Mouse (Mus musculus): ENCODE results near the gene Kpna6. TPM values are rescaled to one million over a fixed set of nuclear protein-coding genes. Genes with fewer than 3 reads are reported as not detected.
A peak's percentile ranks its signal among the peaks of the same experiment; 100 is the strongest.

The Kpna6 gene
- polyA plus RNA-seq, 1 experiment from 2014 or later = 16.3 TPM

- Histone ChIP-seq H3K27ac (replicated peaks) (no peak overlapping the region), H3K9ac (replicated peaks) (no peak overlapping the region), H3K27me3 (no peaks in the 10 kb centered on the region), H3K36me3 (peaks cover 94% of the 10 kb centered on the region), H3K4me1 (no peaks in the 10 kb centered on the region), H3K4me3 (no peak overlapping the region), H3K9me3 (no peaks in the 10 kb centered on the region), H3K4me2 (replicated peaks) (no peak overlapping the region)
- ATAC-seq (ENCODE audit: low FRiP score, low read depth) = no peak
- WGBS = 95% methylated on average over 6 of the region's 6 CpGs
Observed at GRCm38 (mm10) chr4:129684531-129684930, 12.0 kb upstream of the Kpna6 start.

GRCm38 (mm10) chr4:129683901-129684493 lies 11.4 kb upstream of the Kpna6 start:
- Histone ChIP-seq H3K4me1 (no peaks in the 10 kb centered on the region), H3K4me2 (replicated peaks) (no peak overlapping the region), H3K9me3 (no peaks in the 10 kb centered on the region), H3K27ac (replicated peaks) (no peak overlapping the region), H3K27me3 (no peaks in the 10 kb centered on the region), H3K36me3 (peaks cover 93% of the 10 kb centered on the region), H3K4me3 (no peak overlapping the region), H3K9ac (replicated peaks) (no peak overlapping the region)
- WGBS = 93% methylated on average over 11 of the region's 11 CpGs
- no peak for ATAC-seq (ENCODE audit: low FRiP score, low read depth)

- H3K27me3 ChIP-seq = no peaks in the 10 kb centered on the region
- no peak overlapping the region for H3K9ac ChIP-seq (replicated peaks)
- H3K4me3 ChIP-seq = no peak overlapping the region
- WGBS = 96% methylated on average over 11 of the region's 11 CpGs
- peaks cover 95% of the 10 kb centered on the region for H3K36me3 ChIP-seq
- H3K4me2 ChIP-seq (replicated peaks) = no peak overlapping the region
- no peaks in the 10 kb centered on the region for H3K9me3 ChIP-seq
- no peaks in the 10 kb centered on the region for H3K4me1 ChIP-seq
- H3K27ac ChIP-seq (replicated peaks) = no peak overlapping the region
- no peak for ATAC-seq (ENCODE audit: low FRiP score, low read depth)
Observed at GRCm38 (mm10) chr4:129681837-129682236, 9.3 kb upstream of the Kpna6 start.

GRCm38 (mm10) chr4:129672878-129673449 lies 397 bp upstream of the Kpna6 start:
- 11% methylated on average over 10 of the region's 10 CpGs for WGBS
- Histone ChIP-seq H3K4me3 (peak overlapping the region; percentile 75), H3K4me1 (peaks cover 17% of the 10 kb centered on the region), H3K9ac (replicated peaks) (peak overlapping the region; percentile 88), H3K9me3 (no peaks in the 10 kb centered on the region), H3K27me3 (no peaks in the 10 kb centered on the region), H3K36me3 (peaks cover 31% of the 10 kb centered on the region), H3K4me2 (replicated peaks) (peak overlapping the region; percentile 97), H3K27ac (replicated peaks) (peak overlapping the region; percentile 93)
- ATAC-seq (ENCODE audit: low FRiP score, low read depth) = no peak

- 7% methylated on average over 12 of the region's 12 CpGs for WGBS
- ATAC-seq (ENCODE audit: low FRiP score, low read depth) = no peak
- H3K9me3 ChIP-seq = no peaks in the 10 kb centered on the region
Observed at GRCm38 (mm10) chr4:129671491-129672082, 980 bp downstream of the Kpna6 start.

GRCm38 (mm10) chr4:129662255-129662813 lies 10.2 kb downstream of the Kpna6 start:
- Histone ChIP-seq H3K9me3 (no peaks in the 10 kb centered on the region), H3K4me2 (replicated peaks) (no peak overlapping the region), H3K4me3 (no peak overlapping the region), H3K27me3 (no peaks in the 10 kb centered on the region), H3K27ac (replicated peaks) (no peak overlapping the region), H3K4me1 (no peaks in the 10 kb centered on the region), H3K9ac (replicated peaks) (no peak overlapping the region), H3K36me3 (peaks cover 40% of the 10 kb centered on the region)
- ATAC-seq (ENCODE audit: low FRiP score, low read depth) = no peak
- WGBS = 86% methylated on average over 3 of the region's 3 CpGs

More at GRCm38 (mm10) chr4:129671491-129672082, 980 bp downstream of the Kpna6 start:
- Histone ChIP-seq H3K9ac (replicated peaks) (peak overlapping the region; percentile 88), H3K27ac (replicated peaks) (peak overlapping the region; percentile 93), H3K4me3 (peak overlapping the region; percentile 75), H3K36me3 (peaks cover 18% of the 10 kb centered on the region), H3K27me3 (no peaks in the 10 kb centered on the region), H3K4me1 (peaks cover 17% of the 10 kb centered on the region), H3K4me2 (replicated peaks) (peak overlapping the region; percentile 97)

- no peak overlapping the region for H3K27ac ChIP-seq (replicated peaks)
- H3K27me3 ChIP-seq = no peaks in the 10 kb centered on the region
- no peak overlapping the region for H3K4me3 ChIP-seq
- 92% methylated on average over 3 of the region's 3 CpGs for WGBS
- ATAC-seq (ENCODE audit: low FRiP score, low read depth) = no peak
- no peak overlapping the region for H3K4me2 ChIP-seq (replicated peaks)
- H3K9me3 ChIP-seq = no peaks in the 10 kb centered on the region
- H3K9ac ChIP-seq (replicated peaks) = no peak overlapping the region
- H3K4me1 ChIP-seq = no peaks in the 10 kb centered on the region
- H3K36me3 ChIP-seq = peaks cover 47% of the 10 kb centered on the region
Observed at GRCm38 (mm10) chr4:129661584-129661983, 11.0 kb downstream of the Kpna6 start.

GRCm38 (mm10) chr4:129654770-129655169 lies 17.8 kb downstream of the Kpna6 start:
- H3K9ac ChIP-seq (replicated peaks) = no peak overlapping the region
- 93% methylated on average over 14 of the region's 14 CpGs for WGBS
- H3K4me1 ChIP-seq = no peaks in the 10 kb centered on the region
- peaks cover 90% of the 10 kb centered on the region for H3K36me3 ChIP-seq
- no peak overlapping the region for H3K4me3 ChIP-seq
- H3K4me2 ChIP-seq (replicated peaks) = no peak overlapping the region
- no peak for ATAC-seq (ENCODE audit: low FRiP score, low read depth)
- H3K9me3 ChIP-seq = no peaks in the 10 kb centered on the region
- H3K27ac ChIP-seq (replicated peaks) = no peak overlapping the region
- no peaks in the 10 kb centered on the region for H3K27me3 ChIP-seq

GRCm38 (mm10) chr4:129650359-129650758 lies 22.2 kb downstream of the Kpna6 start:
- 93% methylated on average over 8 of the region's 8 CpGs for WGBS
- no peak overlapping the region for H3K4me2 ChIP-seq (replicated peaks)
- H3K9me3 ChIP-seq = no peaks in the 10 kb centered on the region
- peaks cover 93% of the 10 kb centered on the region for H3K36me3 ChIP-seq
- ATAC-seq (ENCODE audit: low FRiP score, low read depth) = no peak
- H3K4me1 ChIP-seq = no peaks in the 10 kb centered on the region
- no peak overlapping the region for H3K4me3 ChIP-seq
- H3K9ac ChIP-seq (replicated peaks) = no peak overlapping the region
- no peaks in the 10 kb centered on the region for H3K27me3 ChIP-seq
- H3K27ac ChIP-seq (replicated peaks) = no peak overlapping the region

GRCm38 (mm10) chr4:129648656-129649055 lies 23.9 kb downstream of the Kpna6 start:
- Histone ChIP-seq H3K4me3 (no peak overlapping the region), H3K36me3 (peaks cover 86% of the 10 kb centered on the region), H3K27me3 (no peaks in the 10 kb centered on the region), H3K4me2 (replicated peaks) (no peak overlapping the region), H3K27ac (replicated peaks) (no peak overlapping the region), H3K4me1 (no peaks in the 10 kb centered on the region), H3K9ac (replicated peaks) (no peak overlapping the region), H3K9me3 (no peaks in the 10 kb centered on the region)
- 90% methylated on average over 1 of the region's 1 CpGs for WGBS
- no peak for ATAC-seq (ENCODE audit: low FRiP score, low read depth)

GRCm38 (mm10) chr4:129645204-129645603 lies 27.4 kb downstream of the Kpna6 start:
- H3K4me1 ChIP-seq = peaks cover 5% of the 10 kb centered on the region; the same call in 1 of the 2 replicates
- no peaks in the 10 kb centered on the region for H3K9me3 ChIP-seq
- H3K9ac ChIP-seq (replicated peaks) = no peak overlapping the region
- WGBS = 93% methylated on average over 6 of the region's 6 CpGs
- no peak overlapping the region for H3K27ac ChIP-seq (replicated peaks)
- ATAC-seq (ENCODE audit: low FRiP score, low read depth) = no peak
- no peak overlapping the region for H3K4me3 ChIP-seq
- H3K27me3 ChIP-seq = no peaks in the 10 kb centered on the region
- no peak overlapping the region for H3K4me2 ChIP-seq (replicated peaks)
- peaks cover 58% of the 10 kb centered on the region for H3K36me3 ChIP-seq

- Histone ChIP-seq H3K4me2 (replicated peaks) (0 out of 2 replicates have a peak overlapping the region, but pooled peaks have one; percentile 24), H3K9me3 (no peaks in the 10 kb centered on the region), H3K4me3 (no peak overlapping the region), H3K27ac (replicated peaks) (no peak overlapping the region), H3K27me3 (no peaks in the 10 kb centered on the region), H3K36me3 (peaks cover 49% of the 10 kb centered on the region), H3K9ac (replicated peaks) (no peak overlapping the region), H3K4me1 (peaks cover 27% of the 10 kb centered on the region)
- ATAC-seq (ENCODE audit: low FRiP score, low read depth) = no peak
- 66% methylated on average over 5 of the region's 5 CpGs for WGBS
Observed at GRCm38 (mm10) chr4:129641756-129642155, 30.8 kb downstream of the Kpna6 start.
